Mouse (Mus musculus) liver, embryonic 14.5 days (tissue): Measurements from ENCODE around the gene Fyn.

Experiments used
- CTCF ChIP-seq: IDR thresholded peaks from 2 replicates; pipeline ENCODE4 v1.5.1; 2016; ENCODE audit warnings: antibody characterized with exemption, low read depth, control low read depth
- EP300 ChIP-seq: IDR thresholded peaks from 2 replicates; pipeline ENCODE4 v1.6.1; 2016; ENCODE audit warnings: antibody characterized with exemption, low read depth

GRCm38 (mm10) chr10:39426033-39426432 is 57.4 kb downstream of the Fyn start:
- TF ChIP-seq EP300 (no peak), CTCF (no peak)
